Mouse (Mus musculus) right cerebral cortex, postnatal 14 days (tissue): ENCODE results near the gene Hdgfl2.
A peak's percentile ranks its signal among the peaks of the same experiment; 100 is the strongest.

Experiments used
- DNase-seq: peaks from one replicate; pipeline ENCODE4 v3.0.0; 2022

Gene Hdgfl2

GRCm38 (mm10) chr17:56106981-56107380 lies 27.5 kb downstream of the Hdgfl2 start:
- no peak for DNase-seq

- no peak for DNase-seq
These were observed 28.3 kb downstream of the Hdgfl2 start for GRCm38 (mm10) chr17:56107736-56108135.

- DNase-seq: no peak
These were observed 29.1 kb downstream of the Hdgfl2 start for GRCm38 (mm10) chr17:56108334-56109044.

GRCm38 (mm10) chr17:56109219-56110051 lies 30.0 kb downstream of the Hdgfl2 start, which contains the start of gene Plin4:
TSS of gene Plin4 (minus strand) at chr17:56109803.
- DNase-seq: no peak

- no peak for DNase-seq
These were observed 31.1 kb downstream of the Hdgfl2 start for GRCm38 (mm10) chr17:56110571-56110970.

- DNase-seq: no peak
These were observed 31.6 kb downstream of the Hdgfl2 start for GRCm38 (mm10) chr17:56111021-56111420.

- peak; percentile 67 for DNase-seq
These were observed 32.4 kb downstream of the Hdgfl2 start for GRCm38 (mm10) chr17:56111864-56112263.

- DNase-seq: no peak
These were observed 33.3 kb downstream of the Hdgfl2 start for GRCm38 (mm10) chr17:56112743-56113142.

GRCm38 (mm10) chr17:56116193-56116592 lies 36.8 kb downstream of the Hdgfl2 start:
- DNase-seq: no peak

- peak; percentile 67 for DNase-seq
These were observed 37.8 kb downstream of the Hdgfl2 start, which contains the start of gene Plin5 for GRCm38 (mm10) chr17:56117251-56117710. TSS of gene Plin5 (minus strand) at chr17:56117596.

- no peak for DNase-seq
These were observed 40.0 kb downstream of the Hdgfl2 start for GRCm38 (mm10) chr17:56119431-56119830.

GRCm38 (mm10) chr17:56119981-56120880 lies 40.8 kb downstream of the Hdgfl2 start:
- DNase-seq: no peak

- DNase-seq: no peak
These were observed 42.4 kb downstream of the Hdgfl2 start, which contains the start of gene Lrg1 for GRCm38 (mm10) chr17:56121826-56122225. TSS of gene Lrg1 (minus strand) at chr17:56122001.

- no peak for DNase-seq
These were observed 43.7 kb downstream of the Hdgfl2 start for GRCm38 (mm10) chr17:56123161-56123560.

- DNase-seq: no peak
These were observed 44.4 kb downstream of the Hdgfl2 start for GRCm38 (mm10) chr17:56123681-56124340.

- peak; percentile 71 for DNase-seq
These were observed 45.2 kb downstream of the Hdgfl2 start for GRCm38 (mm10) chr17:56124377-56125275.

GRCm38 (mm10) chr17:56125276-56125630 lies 45.8 kb downstream of the Hdgfl2 start:
- no peak for DNase-seq

GRCm38 (mm10) chr17:56126175-56126574 lies 46.7 kb downstream of the Hdgfl2 start:
- DNase-seq: no peak

GRCm38 (mm10) chr17:56128246-56128645 lies 48.8 kb downstream of the Hdgfl2 start:
- no peak for DNase-seq

- no peak for DNase-seq
These were observed 51.7 kb downstream of the Hdgfl2 start for GRCm38 (mm10) chr17:56131136-56131535.

GRCm38 (mm10) chr17:56131814-56132213 lies 52.4 kb downstream of the Hdgfl2 start:
- DNase-seq: peak; percentile 76
